Mouse (Mus musculus) c-Kit-positive CD71-positive TER-119-positive erythroid progenitor cells, embryonic 14.5 days (primary cell): ENCODE measurements around the gene Siah2.

Source experiments
- DNase-seq: peaks from one replicate; pipeline ENCODE4 v3.0.0-alpha.2; 2013; ENCODE audit warnings: low spot score

Gene Siah2

DNA sequence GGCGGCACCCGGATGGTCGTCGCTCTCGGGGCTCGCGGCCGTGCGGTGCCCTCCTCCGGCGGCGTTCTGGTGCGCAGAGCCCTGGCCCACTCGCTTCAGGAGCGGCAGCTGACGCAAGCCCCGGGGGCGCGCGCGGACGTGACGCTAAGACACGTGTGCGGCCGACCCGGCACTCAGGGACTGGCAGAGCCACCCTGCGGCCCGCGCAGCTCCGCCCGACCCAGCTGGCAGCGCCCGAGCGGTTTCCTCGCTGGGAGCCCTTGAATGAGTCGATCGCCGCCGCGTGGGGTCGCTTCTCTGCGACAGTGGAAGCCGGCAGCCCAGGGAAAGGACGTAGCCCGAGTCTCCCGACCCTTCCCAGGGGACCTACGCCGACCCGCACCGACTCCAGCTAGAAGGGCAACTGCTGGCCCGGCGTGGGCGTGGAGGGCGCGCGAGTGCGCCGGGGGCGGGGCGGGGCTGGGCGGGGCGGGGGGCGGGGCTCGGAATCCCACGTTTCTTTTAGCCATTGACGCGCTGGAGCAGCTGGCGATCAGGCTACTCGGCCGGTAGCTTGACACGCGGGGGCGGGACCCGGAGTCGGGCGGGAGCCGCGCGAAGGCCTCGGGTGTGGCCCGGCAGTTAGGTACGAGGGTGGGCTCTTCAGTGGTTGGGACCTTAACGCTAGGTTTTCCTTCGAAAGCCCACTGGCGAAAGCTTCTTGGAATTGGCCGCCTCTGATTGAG lies at the start of gene Siah2:
Gene Siah2 (minus strand): TSS at position 404 of the 725 bp plus-strand sequence.
- peak; percentile 44 for DNase-seq

GRCm38 (mm10) chr3:58739536-58739935 lies 47.3 kb upstream of the Siah2 start:
- DNase-seq, result no peak

- no peak for DNase-seq
Observed at GRCm38 (mm10) chr3:58738346-58739089, 46.3 kb upstream of the Siah2 start.

DNA sequence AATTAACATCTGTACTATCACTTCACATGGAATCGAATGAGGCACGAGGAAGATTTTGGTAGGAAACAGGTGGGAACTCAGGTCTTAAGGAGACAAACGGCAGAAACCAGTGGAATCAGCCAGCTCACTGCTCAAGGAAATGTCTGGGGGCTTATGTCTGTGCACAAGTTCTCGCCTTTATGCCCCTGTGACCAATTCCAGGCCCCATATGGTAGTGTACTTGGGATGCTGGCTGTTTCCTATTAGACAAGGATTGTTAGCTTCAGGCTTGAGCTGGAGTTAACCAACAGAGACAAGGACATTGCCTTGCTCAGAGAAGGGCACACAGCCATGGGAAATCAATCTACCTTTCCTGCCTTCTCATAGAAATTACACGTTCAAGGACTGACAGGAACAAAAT lies 39.3 kb upstream of the Siah2 start:
- DNase-seq, result no peak

DNA sequence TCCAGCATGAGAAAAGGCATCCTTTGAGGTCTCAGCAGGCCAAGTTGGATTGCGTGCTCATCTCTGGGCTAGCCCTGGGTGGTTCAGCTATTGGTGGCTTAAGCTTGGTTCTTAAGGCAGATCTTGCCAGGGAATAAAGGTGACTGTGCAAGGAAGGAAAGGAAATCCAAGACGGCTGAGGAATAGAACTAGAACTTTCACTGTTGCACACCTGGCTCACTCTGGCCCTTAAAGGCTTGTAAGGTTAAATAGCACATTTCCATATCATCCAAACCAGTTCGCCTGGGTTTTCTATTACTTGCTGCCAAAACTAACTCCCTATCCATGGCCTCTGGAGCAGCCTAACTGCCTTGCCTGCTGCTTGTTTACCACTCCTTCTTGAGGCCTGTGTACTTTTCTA lies 38.4 kb upstream of the Siah2 start:
- DNase-seq, result no peak

DNA sequence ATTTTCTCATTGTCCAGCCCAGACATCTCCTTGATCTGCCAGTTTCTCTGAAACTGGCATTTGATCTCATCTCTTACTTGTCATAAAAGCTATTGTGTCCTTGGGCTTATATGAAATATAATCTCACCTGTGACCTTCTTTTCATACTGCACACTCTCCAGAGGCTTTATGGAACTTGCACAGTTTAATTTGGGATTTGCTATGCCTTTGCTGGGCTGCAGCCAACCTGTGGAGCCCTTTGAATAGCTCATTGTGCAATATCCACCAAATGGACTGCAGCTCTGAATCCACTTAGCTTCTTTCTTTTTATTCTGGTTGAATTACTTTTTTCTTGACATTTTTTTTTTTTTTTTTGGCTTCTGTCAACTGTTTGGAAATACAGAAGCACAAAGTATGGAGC lies 37.3 kb upstream of the Siah2 start:
- DNase-seq, result no peak

DNA sequence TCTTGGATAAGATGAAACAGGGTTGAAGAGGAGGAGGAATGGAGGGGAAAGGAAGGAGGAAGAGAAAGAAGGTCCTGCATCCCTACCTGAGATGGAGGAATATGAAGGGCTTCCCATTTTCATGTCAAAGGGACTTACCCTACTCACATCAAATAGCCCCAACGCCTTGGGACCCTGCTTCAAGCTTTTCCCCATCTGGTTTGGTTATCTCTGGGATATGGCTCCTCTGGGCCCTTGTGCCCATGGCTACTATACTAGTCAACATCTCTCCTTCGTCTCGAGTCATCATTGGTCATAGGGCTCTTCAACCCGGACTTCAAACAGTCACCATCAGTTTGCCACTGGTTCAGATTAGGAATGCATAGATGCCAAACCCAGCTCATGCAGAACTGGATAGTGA lies 35.4 kb upstream of the Siah2 start:
- DNase-seq, result no peak

- DNase-seq, result no peak
Observed at GRCm38 (mm10) chr3:58727012-58727411, 34.8 kb upstream of the Siah2 start.

DNA sequence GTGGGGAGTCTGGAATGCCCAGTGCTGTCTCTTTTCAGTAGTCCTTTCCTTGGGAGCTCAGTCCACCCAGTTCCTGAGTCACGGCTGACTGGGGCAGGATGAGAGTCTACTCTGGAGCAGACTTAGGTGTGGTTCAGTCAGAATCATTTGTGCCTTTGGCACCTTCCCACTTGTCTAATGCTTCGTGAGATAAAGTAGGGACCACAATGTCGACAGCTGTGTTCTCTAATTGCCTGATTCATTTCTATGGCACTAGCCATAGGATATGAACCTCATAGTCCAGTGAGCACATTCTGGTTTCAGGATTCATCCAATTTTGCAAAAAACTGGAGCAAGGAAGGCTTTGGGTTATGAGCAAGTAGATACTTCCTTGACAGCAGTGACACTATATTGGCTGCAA lies 34.2 kb upstream of the Siah2 start:
- no peak for DNase-seq

GRCm38 (mm10) chr3:58724815-58725214 lies 32.6 kb upstream of the Siah2 start:
- DNase-seq, result no peak

DNA sequence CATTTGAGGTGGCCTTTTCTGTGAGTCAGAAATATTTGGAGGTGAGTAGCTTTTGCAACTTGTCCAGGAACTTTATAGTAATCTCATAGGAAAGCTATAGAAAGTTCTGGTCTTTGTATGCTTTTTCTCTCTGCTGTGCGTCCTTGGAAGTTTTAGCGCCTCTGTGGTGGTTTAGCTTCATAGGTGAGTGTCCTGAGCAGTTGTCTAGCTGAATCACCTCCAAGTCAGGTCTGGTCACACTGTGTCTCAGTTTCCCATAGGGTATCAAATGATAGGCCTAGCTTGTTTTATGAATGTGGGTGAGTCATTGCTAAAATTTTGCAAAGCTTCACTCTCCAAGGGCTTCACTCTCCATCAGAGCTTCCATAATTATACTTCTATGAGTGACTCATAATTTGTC lies 31.5 kb upstream of the Siah2 start:
- no peak for DNase-seq

- DNase-seq, result no peak
Observed at GRCm38 (mm10) chr3:58719461-58720230, 27.4 kb upstream of the Siah2 start.

DNA sequence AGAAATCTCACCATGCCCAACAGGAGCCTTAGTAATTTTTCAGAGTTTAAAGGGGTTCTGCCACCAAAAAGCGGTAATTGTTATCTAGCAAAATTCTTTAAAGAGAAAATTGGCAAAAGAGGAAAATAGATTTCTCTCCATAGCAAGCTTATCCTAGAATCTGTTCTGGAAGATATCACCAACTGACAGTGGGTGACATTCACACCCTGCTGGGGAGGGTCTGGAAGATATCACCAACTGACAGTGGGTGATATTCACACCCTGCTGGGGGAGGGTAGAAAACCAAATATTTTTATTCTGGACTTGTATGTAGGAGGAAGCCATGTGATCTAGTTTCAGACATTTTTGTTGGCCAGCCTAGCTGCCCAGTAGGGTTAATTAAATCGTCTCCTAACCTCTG lies 24.5 kb upstream of the Siah2 start:
- no peak for DNase-seq

- no peak for DNase-seq
Observed at GRCm38 (mm10) chr3:58714767-58715166, 22.6 kb upstream of the Siah2 start.

DNA sequence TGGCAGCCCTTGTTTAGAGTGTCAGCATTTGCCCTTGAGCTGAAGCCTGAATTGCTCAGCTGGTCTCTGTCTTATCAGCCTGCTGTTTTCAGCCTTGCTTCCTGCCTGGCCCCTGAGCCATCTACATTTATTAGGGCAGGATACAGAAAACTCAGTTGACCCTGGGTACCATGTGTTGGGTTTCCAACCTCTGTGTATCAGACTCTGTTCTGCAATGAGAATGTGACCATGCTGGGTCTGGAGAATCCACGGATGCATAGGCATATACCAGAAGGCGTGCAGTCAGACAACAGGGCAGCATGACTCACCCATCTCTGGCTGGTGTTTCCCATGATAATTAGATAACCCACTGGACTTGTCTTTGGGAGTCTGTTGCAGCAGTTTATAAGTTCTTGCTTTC lies 21.8 kb upstream of the Siah2 start:
- no peak for DNase-seq

DNA sequence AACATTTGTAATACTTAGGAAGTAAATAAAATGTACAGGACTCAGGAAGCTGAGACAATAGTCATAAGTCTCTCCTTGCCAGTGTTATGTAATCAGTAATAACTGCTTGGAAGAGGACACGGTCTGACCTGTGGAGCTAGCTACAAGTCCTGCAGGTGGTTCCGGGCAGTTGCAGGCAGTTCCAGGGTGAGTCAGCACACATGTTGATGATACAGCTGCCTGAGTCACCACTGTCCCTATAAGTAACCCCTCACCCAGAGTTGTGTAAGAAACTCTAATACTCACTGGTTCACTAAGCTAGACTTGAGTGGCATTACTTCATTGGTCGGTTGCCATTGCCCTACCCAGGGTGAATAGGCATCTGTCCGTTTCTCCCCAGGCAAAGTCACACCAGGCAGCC lies 21.0 kb upstream of the Siah2 start:
- no peak for DNase-seq

GRCm38 (mm10) chr3:58704547-58704946 lies 12.3 kb upstream of the Siah2 start:
- no peak for DNase-seq

DNA sequence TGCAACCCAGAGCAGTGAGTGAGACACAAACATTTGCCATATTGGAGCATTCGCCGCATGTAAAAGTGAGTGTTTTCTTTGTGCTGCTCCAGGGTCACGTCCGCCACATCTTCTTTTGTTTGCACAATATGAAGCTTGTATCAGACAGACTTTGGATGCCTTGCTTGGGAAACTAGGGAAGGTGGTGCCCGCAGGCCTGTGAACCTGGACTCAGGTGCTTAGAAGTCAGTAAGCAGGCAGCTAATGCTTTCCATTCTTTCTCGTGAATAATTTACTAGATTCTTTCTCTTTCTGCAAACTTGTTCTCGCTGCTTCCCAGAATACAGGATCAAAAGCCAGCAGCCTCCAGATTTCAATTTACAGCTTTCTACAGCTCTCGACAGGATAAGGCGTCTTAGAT lies 11.5 kb upstream of the Siah2 start:
- DNase-seq, result no peak

GRCm38 (mm10) chr3:58702329-58702728 lies 10.1 kb upstream of the Siah2 start:
- no peak for DNase-seq

- no peak for DNase-seq
Observed at GRCm38 (mm10) chr3:58701441-58701840, 9.2 kb upstream of the Siah2 start.

GRCm38 (mm10) chr3:58697926-58698325 lies 5.7 kb upstream of the Siah2 start:
- DNase-seq, result no peak

DNA sequence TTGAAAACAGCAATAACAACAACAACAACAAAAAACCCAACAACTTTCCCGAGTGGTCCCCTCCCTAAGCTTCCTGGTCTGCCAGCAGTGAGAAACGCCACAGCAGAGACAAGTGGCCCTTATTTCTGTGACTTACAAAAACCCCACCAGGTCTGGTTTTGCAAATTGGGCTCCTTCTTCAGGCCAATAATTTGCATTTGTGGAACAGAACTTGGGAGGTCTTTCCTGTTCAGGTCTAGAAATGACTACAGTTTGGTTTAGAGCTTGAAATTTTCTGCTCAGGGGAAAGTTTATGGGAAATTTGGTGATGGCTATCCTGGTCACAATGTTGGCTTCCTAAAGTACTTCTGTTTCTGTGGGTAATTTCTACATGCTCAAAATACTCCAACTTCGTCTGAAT lies 4.6 kb upstream of the Siah2 start:
- DNase-seq, result no peak

DNA sequence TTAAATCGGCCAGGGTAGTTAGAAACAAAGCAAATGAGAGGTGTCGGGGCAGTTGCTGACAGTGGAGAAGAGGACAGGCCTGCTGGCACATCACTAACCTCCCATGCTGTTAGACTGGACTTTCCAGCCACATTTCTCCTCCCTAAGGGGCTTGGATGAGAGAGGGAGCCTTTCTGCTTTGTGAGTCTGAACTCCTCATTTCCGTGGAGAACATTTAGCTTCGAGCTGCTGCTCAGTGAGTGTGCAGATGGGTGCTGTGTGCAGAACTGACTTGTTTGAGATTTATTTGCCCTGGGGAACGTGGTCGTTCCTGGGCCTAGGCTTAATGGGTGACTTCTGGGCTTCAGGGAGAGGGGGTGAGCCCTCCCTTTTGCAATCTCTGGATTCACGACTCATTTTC lies 3.3 kb upstream of the Siah2 start:
- no peak for DNase-seq
